Mouse (Mus musculus) lung, postnatal 0 days (tissue): ENCODE results near the gene Ccdc134.

ENCODE experiments used
- CTCF ChIP-seq: IDR thresholded peaks from 2 replicates; pipeline ENCODE4 v1.5.1; 2016; ENCODE audit warnings: antibody characterized with exemption, mild to moderate bottlenecking
- EP300 ChIP-seq: IDR thresholded peaks from 2 replicates; pipeline ENCODE4 v1.6.1; 2016; ENCODE audit warnings: antibody characterized with exemption, mild to moderate bottlenecking, control low read depth

GRCm38 (mm10) chr15:82086131-82086530, 41.6 kb upstream of the Ccdc134 start:
- TF ChIP-seq CTCF: no peak
- no peak for TF ChIP-seq EP300
